Comparison of ENCODE assay signal across 8 mouse cellular contexts in genomic region chr3:28780994-28781393, GRCm38 (mm10). TPM values are rescaled to one million over a fixed set of nuclear protein-coding genes. Genes with fewer than 3 reads are reported as not detected.
A peak's percentile ranks its signal among the peaks of the same experiment; 100 is the strongest.
DNase-seq lines count a peak whose midpoint lies in the region; ATAC-seq and TF ChIP-seq lines count a peak whose summit lies in the region.

TSS of gene Eif5a2 (plus strand) at chr3:28781276.

- no peaks in the 10 kb centered on the region for H3K36me3 ChIP-seq in forebrain, postnatal 0 days (ENCODE audit: insufficient read depth)
- no peaks in the 10 kb centered on the region for H3K36me3 ChIP-seq in neural tube, embryonic 14.5 days (ENCODE audit: control insufficient read depth, insufficient read depth, low read length)
- H3K36me3 ChIP-seq in testis, adult 2 months (ENCODE audit: control insufficient read depth, insufficient read depth, low read length), result no peaks in the 10 kb centered on the region

- peak; percentile 100 for ATAC-seq in forebrain, postnatal 0 days
- ATAC-seq in neural tube, embryonic 14.5 days (ENCODE audit: low read depth), result peak; percentile 99

- no peak within 1 kb of the TSS for H3K27ac ChIP-seq in cerebellum, adult 2 months (ENCODE audit: insufficient read depth, low read length)
- no peak within 1 kb of the TSS for H3K27ac ChIP-seq in forebrain, postnatal 0 days (ENCODE audit: low read depth, low read length)
- no peak within 1 kb of the TSS for H3K27ac ChIP-seq in neural tube, embryonic 14.5 days (ENCODE audit: low read depth, low read length)
- H3K27ac ChIP-seq in testis, adult 2 months (ENCODE audit: control insufficient read depth, insufficient read depth, low read depth, low read length), result peak within 1 kb of the TSS; percentile 79

- intact Hi-C loops in heart, postnatal 36 days (cut with DNase I), result loop anchor here (2.0 kb wide), 1 partner anchor 24 kb away; the partner anchor contains the start of gene Rpl22l1

- H3K9me3 ChIP-seq in forebrain, postnatal 0 days (ENCODE audit: low read length), result no peaks in the 10 kb centered on the region
- H3K9me3 ChIP-seq in neural tube, embryonic 14.5 days (ENCODE audit: control insufficient read depth, low read length), result no peaks in the 10 kb centered on the region

- no peak for TF ChIP-seq POLR2A in cerebellum, adult 2 months (IDR thresholded peaks at IDR 0.05; ENCODE audit: borderline replicate concordance, insufficient read depth, low read length)
- no peak; the same call in 1 of the 2 replicates for TF ChIP-seq POLR2A in testis, adult 2 months (IDR thresholded peaks at IDR 0.05; ENCODE audit: control insufficient read depth, low read depth, low read length)

- 2% methylated on average over 42 of the region's 46 CpGs for WGBS in cerebellum, adult 2 months
- WGBS in forebrain, postnatal 0 days, result 2% methylated on average over 45 of the region's 46 CpGs
- WGBS in neural tube, embryonic 14.5 days, result 4% methylated on average over 19 of the region's 46 CpGs

- H3K4me3 ChIP-seq in cerebellum, adult 2 months (replicated peaks; ENCODE audit: insufficient read depth, low read depth, low read length), result peak within 1 kb of the TSS; percentile 60
- H3K4me3 ChIP-seq in forebrain, postnatal 0 days (ENCODE audit: low read depth, low read length), result peak within 1 kb of the TSS; percentile 77
- H3K4me3 ChIP-seq in neural tube, embryonic 14.5 days (ENCODE audit: low read depth, low read length), result peak within 1 kb of the TSS; percentile 77
- H3K4me3 ChIP-seq in testis, adult 2 months (ENCODE audit: control insufficient read depth, low read depth, low read length), result peak within 1 kb of the TSS; percentile 98

- peak within 1 kb of the TSS; percentile 65 for H3K9ac ChIP-seq in forebrain, postnatal 0 days
- H3K9ac ChIP-seq in neural tube, embryonic 14.5 days (replicated peaks; ENCODE audit: low read depth, low read length), result peak within 1 kb of the TSS; percentile 66

- no peak for TF ChIP-seq CTCF in cerebellum, adult 2 months (IDR thresholded peaks at IDR 0.05; ENCODE audit: borderline replicate concordance, insufficient read depth, low read depth, low read length)
- TF ChIP-seq CTCF in forebrain, postnatal 0 days (IDR thresholded peaks at IDR 0.05; ENCODE audit: low read depth), result no peak
- no peak for TF ChIP-seq CTCF in testis, adult 2 months (IDR thresholded peaks at IDR 0.05; ENCODE audit: control insufficient read depth, insufficient read depth, insufficient replicate concordance, low read depth, low read length)

- H3K4me1 ChIP-seq in cerebellum, adult 2 months (ENCODE audit: control insufficient read depth, insufficient read depth, low read length), result no peaks in the 10 kb centered on the region
- peaks cover 3% of the 10 kb centered on the region for H3K4me1 ChIP-seq in forebrain, postnatal 0 days (ENCODE audit: insufficient read depth)
- no peaks in the 10 kb centered on the region for H3K4me1 ChIP-seq in neural tube, embryonic 14.5 days (ENCODE audit: control insufficient read depth, insufficient read depth, low read length)
- H3K4me1 ChIP-seq in testis, adult 2 months (ENCODE audit: control insufficient read depth, insufficient read depth, low read length), result peaks cover 8% of the 10 kb centered on the region

- H3K27me3 ChIP-seq in cerebellum, adult 2 months (ENCODE audit: control insufficient read depth, insufficient read depth, low read length), result no peaks in the 10 kb centered on the region
- H3K27me3 ChIP-seq in forebrain, postnatal 0 days (ENCODE audit: insufficient read depth, low read length), result no peaks in the 10 kb centered on the region
- no peaks in the 10 kb centered on the region for H3K27me3 ChIP-seq in neural tube, embryonic 14.5 days (ENCODE audit: control insufficient read depth, insufficient read depth, low read length)
- H3K27me3 ChIP-seq in testis, adult 2 months (ENCODE audit: control insufficient read depth, insufficient read depth, low read length), result no peaks in the 10 kb centered on the region

- H3K4me2 ChIP-seq in forebrain, postnatal 0 days (ENCODE audit: low read depth), result peak within 1 kb of the TSS; percentile 100
- H3K4me2 ChIP-seq in neural tube, embryonic 14.5 days (ENCODE audit: low read depth, low read length), result peak within 1 kb of the TSS; percentile 97

- peak; percentile 63 for DNase-seq in MEL-GATA-1-ER (ENCODE audit: extremely low read depth, low read depth)
- peak; percentile 91 to 92 for DNase-seq in cerebellum, adult 2 months
- DNase-seq in forebrain, postnatal 0 days, result peak; percentile 96
- peak; percentile 87 to 88 for DNase-seq in heart, postnatal 36 days
- DNase-seq in layer of hippocampus, adult 18-20 months (ENCODE audit: low spot score in 2 of 2), result peak; percentile 90 to 95
- peak; percentile 92 to 94 for DNase-seq in lung, adult 18-20 months

RNA-seq across cellular contexts. Expression of gene Eif5a2, which starts in this region (rescaled TPM):
- polyA plus RNA-seq in cerebellum, adult 2 months (2012; rRNA removed), result 39.2 and 44.0 TPM in 2 replicates
- 20.4 and 25.4 TPM in 2 replicates for total RNA-seq in forebrain, postnatal 0 days (2014; rRNA removed)
- 7.5 and 8.0 TPM in 2 replicates for polyA plus RNA-seq in forebrain, postnatal 0 days (2015; fragmentation: Nextera tagmentation; extraction: Ambion mirVana)
- total RNA-seq in heart, postnatal 36 days (2021), result 1 to 10 TPM; 1.3 to 1.4 TPM
- total RNA-seq in layer of hippocampus, adult 18-20 months (2021), result 10 to 100 TPM; 34.7 to 35.5 TPM
- polyA plus RNA-seq in neural tube, embryonic 14.5 days (2014; fragmentation: Nextera tagmentation; extraction: Ambion mirVana), result 13.6 and 18.0 TPM in 2 replicates
- polyA plus RNA-seq in testis, adult 2 months (2012; rRNA removed), result 4.7 and 5.5 TPM in 2 replicates
